Mouse (Mus musculus): ENCODE measurements around the gene Cdh4.
A peak's percentile ranks its signal among the peaks of the same experiment; 100 is the strongest.

The Cdh4 gene

DNA sequence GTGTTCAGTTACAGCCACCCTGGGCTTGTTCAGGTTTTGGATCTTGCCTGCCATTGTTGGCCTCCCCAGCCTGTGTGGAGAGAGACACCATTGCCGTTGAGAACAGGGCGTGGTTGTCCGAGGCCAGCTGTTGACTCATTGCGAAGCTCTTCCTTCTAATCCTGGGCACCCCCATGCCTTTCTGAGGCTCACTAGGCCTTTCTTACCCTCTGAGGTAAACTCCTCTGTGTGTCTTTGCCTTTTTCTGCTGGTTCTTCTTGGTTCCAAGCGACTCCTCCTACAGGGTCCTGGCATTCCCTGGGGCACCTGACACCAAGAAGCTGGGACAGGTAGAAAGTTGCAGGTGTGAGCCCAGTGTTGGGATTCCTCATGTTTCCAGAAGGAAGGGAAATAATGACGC is 78.7 kb downstream of the Cdh4 start:
- Histone ChIP-seq H3K4me1 (replicated peaks; ENCODE audit: low read depth, low read length) (peaks cover 84% of the 10 kb centered on the region), H3K36me3 (ENCODE audit: insufficient read depth, low read length) (no peaks in the 10 kb centered on the region), H3K9me3 (ENCODE audit: low read length) (0 out of 2 replicates have a peak, but pooled peaks cover 3% of the 10 kb centered on the region), H3K4me3 (replicated peaks; ENCODE audit: low read length) (peak overlapping the region; percentile 57), H3K27me3 (ENCODE audit: insufficient read depth, low read length) (peaks cover 48% of the 10 kb centered on the region)
- no peak for TF ChIP-seq POU5F1 (IDR thresholded peaks at IDR 0.05; ENCODE audit: borderline replicate concordance, low read length)
- TF ChIP-seq NANOG (IDR thresholded peaks at IDR 0.05; ENCODE audit: borderline replicate concordance, low read length), result no peak
- TF ChIP-seq CTCF (conservative IDR thresholded peaks at IDR 0.05; ENCODE audit: low read length), result no peak

DNA sequence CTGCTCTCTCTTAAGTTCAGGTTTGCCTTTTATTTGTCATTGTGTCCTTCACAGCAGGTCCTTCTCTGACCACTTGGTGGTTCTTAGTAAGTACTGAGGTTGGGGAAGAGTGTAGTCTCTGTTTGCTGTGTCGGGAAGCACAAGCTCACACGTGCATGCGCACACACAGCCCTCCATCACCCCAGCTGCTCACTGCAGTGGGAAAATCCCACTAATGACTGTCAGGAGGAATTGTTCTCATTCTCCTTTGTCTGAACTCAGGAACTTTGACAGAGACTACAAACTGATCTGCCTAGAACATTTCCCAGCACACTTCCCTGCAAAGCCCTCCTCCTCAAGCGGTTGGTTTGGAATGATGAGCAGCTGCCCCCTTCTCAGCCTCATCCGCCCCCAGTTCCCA is 79.2 kb downstream of the Cdh4 start:
- Histone ChIP-seq H3K9me3 (ENCODE audit: low read length) (0 out of 2 replicates have a peak, but pooled peaks cover 3% of the 10 kb centered on the region), H3K4me3 (replicated peaks; ENCODE audit: low read length) (peak overlapping the region; percentile 57), H3K27me3 (ENCODE audit: insufficient read depth, low read length) (peaks cover 44% of the 10 kb centered on the region), H3K36me3 (ENCODE audit: insufficient read depth, low read length) (no peaks in the 10 kb centered on the region), H3K4me1 (replicated peaks; ENCODE audit: low read depth, low read length) (peaks cover 88% of the 10 kb centered on the region)
- no peak for TF ChIP-seq CTCF (conservative IDR thresholded peaks at IDR 0.05; ENCODE audit: low read length)
- TF ChIP-seq NANOG (IDR thresholded peaks at IDR 0.05; ENCODE audit: borderline replicate concordance, low read length), result no peak
- TF ChIP-seq POU5F1 (IDR thresholded peaks at IDR 0.05; ENCODE audit: borderline replicate concordance, low read length), result no peak

DNA sequence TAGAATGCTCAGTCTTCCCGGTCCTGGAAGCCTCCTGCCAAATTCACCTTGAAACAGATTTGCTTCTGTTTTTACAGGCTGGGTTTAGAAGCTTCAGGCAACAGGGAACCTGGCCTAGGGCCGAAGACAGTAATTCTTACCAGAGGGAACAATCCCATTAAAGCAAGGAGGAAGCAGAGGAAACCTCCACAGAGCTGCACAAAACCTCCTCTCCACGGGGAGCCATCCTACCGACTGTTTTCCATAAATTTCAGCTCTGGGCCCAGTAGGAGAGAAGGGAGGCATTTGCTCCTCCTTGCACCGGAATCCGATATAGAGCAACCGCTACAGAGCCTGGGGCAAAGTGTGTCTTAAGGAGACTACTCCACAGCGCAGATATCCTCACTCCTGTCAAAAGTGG is 79.9 kb downstream of the Cdh4 start:
- TF ChIP-seq CTCF (conservative IDR thresholded peaks at IDR 0.05; ENCODE audit: low read length) (no peak), POU5F1 (IDR thresholded peaks at IDR 0.05; ENCODE audit: borderline replicate concordance, low read length) (no peak), NANOG (IDR thresholded peaks at IDR 0.05; ENCODE audit: borderline replicate concordance, low read length) (no peak)
- H3K4me3 ChIP-seq (replicated peaks; ENCODE audit: low read length), result peak overlapping the region; percentile 57; the same call in 1 of the 2 replicates
- peaks cover 95% of the 10 kb centered on the region for H3K4me1 ChIP-seq (replicated peaks; ENCODE audit: low read depth, low read length)

DNA sequence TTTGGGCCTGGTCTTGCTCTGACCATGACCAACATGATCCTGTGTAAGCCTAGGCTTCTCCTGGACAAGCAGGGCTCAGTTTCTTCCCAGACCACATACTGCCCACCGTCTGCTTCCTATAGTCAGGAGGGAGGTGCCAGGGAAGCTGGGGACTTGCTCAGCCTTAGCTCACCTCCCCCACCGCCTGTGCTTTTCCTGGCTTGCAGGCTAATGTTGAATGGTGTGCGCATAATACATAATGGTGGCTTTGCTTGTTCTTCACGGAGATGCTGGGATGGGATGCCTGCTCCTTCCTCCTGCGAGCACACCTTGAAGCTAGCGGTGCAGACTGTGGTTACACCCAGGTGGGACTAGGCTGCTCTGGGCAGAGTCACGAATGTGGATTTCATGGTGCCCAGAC is 84.7 kb downstream of the Cdh4 start:
- Histone ChIP-seq H3K36me3 (ENCODE audit: insufficient read depth, low read length) (no peaks in the 10 kb centered on the region), H3K27me3 (ENCODE audit: insufficient read depth, low read length) (peaks cover 33% of the 10 kb centered on the region), H3K4me1 (replicated peaks; ENCODE audit: low read depth, low read length) (peaks cover 72% of the 10 kb centered on the region), H3K9me3 (ENCODE audit: low read length) (no peaks in the 10 kb centered on the region), H3K4me3 (replicated peaks; ENCODE audit: low read length) (peak overlapping the region; percentile 5; the same call in 1 of the 2 replicates)
- TF ChIP-seq POU5F1 (IDR thresholded peaks at IDR 0.05; ENCODE audit: borderline replicate concordance, low read length), result no peak
- no peak for TF ChIP-seq NANOG (IDR thresholded peaks at IDR 0.05; ENCODE audit: borderline replicate concordance, low read length)
- no peak for TF ChIP-seq CTCF (conservative IDR thresholded peaks at IDR 0.05; ENCODE audit: low read length)

More for the DNA sequence above, 79.9 kb downstream of the Cdh4 start:
- peaks cover 42% of the 10 kb centered on the region for H3K27me3 ChIP-seq (ENCODE audit: insufficient read depth, low read length)
- 0 out of 2 replicates have a peak, but pooled peaks cover 3% of the 10 kb centered on the region for H3K9me3 ChIP-seq (ENCODE audit: low read length)
- no peaks in the 10 kb centered on the region for H3K36me3 ChIP-seq (ENCODE audit: insufficient read depth, low read length)

DNA sequence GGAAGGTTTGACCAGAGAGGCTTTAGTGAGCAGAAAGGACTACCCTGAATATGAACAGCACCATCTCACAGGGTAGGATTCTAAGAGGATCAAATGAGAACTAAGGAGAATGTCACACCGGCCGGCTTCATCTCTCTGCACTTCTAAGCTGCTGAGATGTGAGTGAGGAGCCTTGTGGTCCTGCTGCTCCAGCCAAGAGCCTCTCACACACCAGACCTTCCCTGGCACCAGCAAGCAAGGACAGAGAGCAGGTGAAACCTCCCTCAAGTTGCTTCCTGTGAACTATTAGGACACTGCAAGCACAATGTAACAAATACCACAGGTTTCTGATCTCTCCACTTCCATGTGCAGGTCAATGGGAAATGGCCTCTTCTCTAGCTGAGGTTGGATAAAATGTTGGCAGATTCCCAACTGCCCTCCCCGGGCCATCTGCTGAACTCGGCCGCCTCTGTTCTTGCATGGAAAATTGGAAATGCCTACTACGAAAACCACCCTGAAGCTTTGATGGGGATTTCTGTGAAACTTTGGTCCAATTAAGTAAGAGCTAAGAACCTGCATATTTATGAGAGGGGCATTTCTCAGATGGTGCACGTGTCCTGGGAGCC is 88.3 kb downstream of the Cdh4 start:
- TF ChIP-seq NANOG (IDR thresholded peaks at IDR 0.05; ENCODE audit: borderline replicate concordance, low read length) (no peak), CTCF (conservative IDR thresholded peaks at IDR 0.05; ENCODE audit: low read length) (no peak), POU5F1 (IDR thresholded peaks at IDR 0.05; ENCODE audit: borderline replicate concordance, low read length) (no peak)
- no peak overlapping the region for H3K4me3 ChIP-seq (replicated peaks; ENCODE audit: low read length)
- H3K27me3 ChIP-seq (ENCODE audit: insufficient read depth, low read length), result peaks cover 24% of the 10 kb centered on the region
- no peaks in the 10 kb centered on the region for H3K9me3 ChIP-seq (ENCODE audit: low read length)
- H3K4me1 ChIP-seq (replicated peaks; ENCODE audit: low read depth, low read length), result peaks cover 54% of the 10 kb centered on the region
- no peaks in the 10 kb centered on the region for H3K36me3 ChIP-seq (ENCODE audit: insufficient read depth, low read length)

DNA sequence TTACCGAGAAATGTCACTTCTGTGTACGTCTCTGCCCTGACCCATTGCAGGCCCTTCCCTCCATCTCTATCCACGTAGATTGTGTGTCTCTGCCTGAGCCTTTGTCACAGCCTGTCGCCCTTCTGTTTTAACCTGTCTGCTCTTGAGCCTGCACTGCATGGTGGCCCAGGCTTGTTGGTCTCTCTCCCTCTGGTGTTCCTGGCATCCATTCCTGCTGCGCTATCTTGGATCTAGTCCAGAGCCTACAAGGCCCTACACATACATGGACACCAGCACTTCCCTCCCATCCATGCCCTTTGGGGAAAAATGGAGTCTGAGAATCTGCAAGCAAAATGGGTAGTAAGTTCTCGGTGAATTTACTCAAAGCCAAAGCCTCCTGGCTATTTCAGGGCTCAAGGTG is 91.0 kb downstream of the Cdh4 start:
- peaks cover 19% of the 10 kb centered on the region for H3K27me3 ChIP-seq (ENCODE audit: insufficient read depth, low read length)
- no peaks in the 10 kb centered on the region for H3K9me3 ChIP-seq (ENCODE audit: low read length)
- no peak overlapping the region for H3K4me3 ChIP-seq (replicated peaks; ENCODE audit: low read length)
- no peaks in the 10 kb centered on the region for H3K36me3 ChIP-seq (ENCODE audit: insufficient read depth, low read length)
- TF ChIP-seq POU5F1 (IDR thresholded peaks at IDR 0.05; ENCODE audit: borderline replicate concordance, low read length) (no peak), CTCF (conservative IDR thresholded peaks at IDR 0.05; ENCODE audit: low read length) (no peak), NANOG (IDR thresholded peaks at IDR 0.05; ENCODE audit: borderline replicate concordance, low read length) (no peak)
- H3K4me1 ChIP-seq (replicated peaks; ENCODE audit: low read depth, low read length), result peaks cover 44% of the 10 kb centered on the region

DNA sequence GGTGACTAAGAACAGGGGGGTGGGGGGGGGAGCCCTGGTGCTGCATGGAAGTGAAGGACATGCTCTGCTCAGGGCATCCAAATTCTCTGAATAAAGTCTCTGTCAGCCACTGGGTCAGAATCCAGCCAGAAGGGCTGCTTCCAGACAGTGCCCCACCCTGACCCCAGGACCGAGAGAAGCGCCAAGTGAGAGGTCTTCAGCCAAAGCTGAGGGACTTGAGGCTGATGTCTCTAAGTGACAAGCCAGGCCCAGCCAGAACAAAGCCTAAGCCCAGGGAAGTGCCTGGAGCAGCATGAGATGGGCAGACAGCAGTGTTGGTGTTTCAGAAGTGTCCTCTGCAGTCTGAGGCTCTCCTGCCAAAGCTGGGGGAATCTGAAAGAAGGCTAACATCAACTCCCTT is 91.7 kb downstream of the Cdh4 start:
- Histone ChIP-seq H3K27me3 (ENCODE audit: insufficient read depth, low read length) (peaks cover 15% of the 10 kb centered on the region), H3K4me3 (replicated peaks; ENCODE audit: low read length) (no peak overlapping the region), H3K36me3 (ENCODE audit: insufficient read depth, low read length) (no peaks in the 10 kb centered on the region), H3K4me1 (replicated peaks; ENCODE audit: low read depth, low read length) (peaks cover 42% of the 10 kb centered on the region), H3K9me3 (ENCODE audit: low read length) (no peaks in the 10 kb centered on the region)
- no peak for TF ChIP-seq NANOG (IDR thresholded peaks at IDR 0.05; ENCODE audit: borderline replicate concordance, low read length)
- TF ChIP-seq CTCF (conservative IDR thresholded peaks at IDR 0.05; ENCODE audit: low read length), result no peak
- TF ChIP-seq POU5F1 (IDR thresholded peaks at IDR 0.05; ENCODE audit: borderline replicate concordance, low read length), result no peak

DNA sequence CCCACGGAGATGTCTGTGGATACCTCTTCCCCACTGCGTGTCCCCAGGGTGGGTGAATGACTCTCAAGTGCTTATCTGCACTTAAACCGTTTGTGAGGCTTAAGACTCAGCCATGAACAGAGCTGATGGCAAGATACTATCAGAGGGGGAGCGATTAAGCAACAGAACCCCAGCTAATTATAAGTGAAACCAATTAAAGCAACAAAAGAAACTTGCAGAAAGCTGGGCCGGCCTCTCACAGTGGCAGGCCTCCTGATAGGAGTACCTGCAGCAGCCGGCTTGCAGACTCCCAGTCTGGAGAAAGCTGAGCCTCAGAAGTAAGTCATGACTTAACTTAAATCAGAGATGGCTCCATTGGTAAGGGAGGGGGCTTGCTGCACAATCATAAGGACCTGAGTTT is 93.0 kb downstream of the Cdh4 start:
- Histone ChIP-seq H3K4me1 (replicated peaks; ENCODE audit: low read depth, low read length) (peaks cover 49% of the 10 kb centered on the region), H3K9me3 (ENCODE audit: low read length) (peaks cover 2% of the 10 kb centered on the region), H3K4me3 (replicated peaks; ENCODE audit: low read length) (no peak overlapping the region), H3K36me3 (ENCODE audit: insufficient read depth, low read length) (no peaks in the 10 kb centered on the region), H3K27me3 (ENCODE audit: insufficient read depth, low read length) (peaks cover 11% of the 10 kb centered on the region; the same call in 1 of the 2 replicates)
- TF ChIP-seq NANOG (IDR thresholded peaks at IDR 0.05; ENCODE audit: borderline replicate concordance, low read length) (no peak), CTCF (conservative IDR thresholded peaks at IDR 0.05; ENCODE audit: low read length) (no peak), POU5F1 (IDR thresholded peaks at IDR 0.05; ENCODE audit: borderline replicate concordance, low read length) (no peak)

DNA sequence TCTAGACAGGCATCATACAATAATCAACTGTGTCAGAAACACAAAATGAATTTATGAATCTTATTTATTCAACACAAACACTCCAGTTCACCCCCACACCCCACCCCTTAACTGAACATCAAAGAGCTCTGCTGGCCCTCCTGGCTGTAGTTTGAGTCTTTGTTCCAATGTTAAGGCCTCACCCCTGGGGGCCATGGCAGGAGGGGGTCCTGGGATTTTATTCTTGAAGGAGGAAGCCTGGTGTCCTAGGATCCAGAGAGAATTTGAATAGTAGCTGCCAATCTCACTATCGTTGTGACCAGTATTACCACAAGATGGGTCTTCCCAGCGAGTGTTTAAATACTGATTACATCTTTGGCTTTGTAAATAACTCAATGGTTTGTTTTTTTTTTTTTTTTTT is 94.5 kb downstream of the Cdh4 start:
- Histone ChIP-seq H3K9me3 (ENCODE audit: low read length) (peaks cover 18% of the 10 kb centered on the region), H3K36me3 (ENCODE audit: insufficient read depth, low read length) (no peaks in the 10 kb centered on the region), H3K27me3 (ENCODE audit: insufficient read depth, low read length) (peaks cover 11% of the 10 kb centered on the region; the same call in 1 of the 2 replicates), H3K4me1 (replicated peaks; ENCODE audit: low read depth, low read length) (peaks cover 54% of the 10 kb centered on the region), H3K4me3 (replicated peaks; ENCODE audit: low read length) (no peak overlapping the region)
- no peak for TF ChIP-seq POU5F1 (IDR thresholded peaks at IDR 0.05; ENCODE audit: borderline replicate concordance, low read length)
- TF ChIP-seq NANOG (IDR thresholded peaks at IDR 0.05; ENCODE audit: borderline replicate concordance, low read length), result no peak
- TF ChIP-seq CTCF (conservative IDR thresholded peaks at IDR 0.05; ENCODE audit: low read length), result no peak

All from E14TG2a.4 (cell line).